Mouse (Mus musculus) embryo, embryonic 9.5 days (tissue): ENCODE data around the gene Krtap10-4.
"Not testable (repeated sequence)": the region's sequence is repeated elsewhere in the genome, so short reads cannot be mapped to it uniquely, and the experiment has no call there.

Source experiments
- DNase-seq: peaks from one replicate; pipeline ENCODE4 v3.0.0-alpha.2; 2017; ENCODE audit errors: extremely low spot score

Krtap10-4 gene

DNA sequence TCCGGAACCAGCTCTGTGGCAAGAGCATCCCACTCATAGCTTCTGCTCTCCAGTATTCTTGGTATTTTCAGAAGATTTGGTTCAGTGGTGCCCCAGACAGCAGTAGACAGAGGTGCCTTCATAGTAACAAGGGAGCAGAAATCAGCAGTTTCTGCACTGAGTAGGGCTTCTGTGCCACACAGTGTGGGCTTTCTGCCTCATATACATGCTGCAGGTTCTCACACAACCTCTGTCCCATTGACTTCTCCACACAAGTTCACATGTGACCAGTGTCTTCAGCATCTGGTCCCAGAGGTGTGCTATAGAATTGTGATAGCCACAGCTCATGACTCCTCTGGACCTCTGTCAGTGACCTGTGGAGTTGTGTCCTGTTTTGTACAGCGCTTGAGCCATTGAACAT, 38.3 kb downstream of the Krtap10-4 start:
- DNase-seq = no peak

GRCm38 (mm10) chr10:77787876-77788275, 39.0 kb downstream of the Krtap10-4 start, which contains the start of gene Gm7137:
Gene Gm7137, minus strand, starts transcription at chr10:77788200.
- DNase-seq = not testable (repeated sequence)

DNA sequence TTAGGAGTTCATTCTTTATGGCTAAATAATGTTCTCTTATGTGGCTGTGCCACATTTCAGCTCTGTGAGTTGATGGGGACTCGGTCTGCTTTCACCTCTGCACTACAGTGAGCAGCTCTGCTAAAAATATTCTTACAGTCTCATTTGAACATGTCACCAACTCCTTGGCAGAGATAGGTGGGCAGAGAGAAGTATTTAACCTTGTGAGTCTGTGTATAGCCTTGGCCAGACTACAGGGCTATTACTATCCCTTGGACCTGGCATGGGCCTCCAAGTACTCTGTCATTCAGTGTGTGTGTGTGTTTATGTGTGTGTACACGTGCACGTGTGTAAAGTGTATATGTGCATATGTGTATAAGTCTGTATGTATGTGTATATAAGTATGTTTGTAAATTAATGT, 43.5 kb downstream of the Krtap10-4 start:
- DNase-seq = not testable (repeated sequence)

DNA sequence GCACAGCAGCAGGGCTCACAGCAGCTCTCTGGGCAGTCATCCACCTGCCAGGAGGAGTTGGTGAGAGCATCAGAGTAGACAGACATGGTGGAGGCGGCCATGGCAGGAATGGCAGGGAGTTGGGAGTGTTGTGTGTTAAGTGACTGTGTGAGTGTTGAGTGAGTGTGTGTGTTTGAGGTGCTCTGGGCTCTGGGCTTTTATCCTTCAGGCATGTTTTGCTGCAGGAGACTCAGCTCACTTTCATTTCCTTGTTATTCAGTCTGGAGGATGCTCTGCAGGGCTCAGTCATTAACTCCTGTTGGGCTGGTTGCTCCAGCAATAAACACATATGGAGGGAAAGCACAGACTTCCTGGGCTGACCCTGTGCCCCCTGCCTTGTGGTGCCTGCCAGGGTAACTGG, 44.5 kb downstream of the Krtap10-4 start, which contains the start of gene Gm3250:
Gm3250 (minus strand) TSS at position 101 of the 400 bp plus-strand sequence.
- not testable (repeated sequence) for DNase-seq

DNA sequence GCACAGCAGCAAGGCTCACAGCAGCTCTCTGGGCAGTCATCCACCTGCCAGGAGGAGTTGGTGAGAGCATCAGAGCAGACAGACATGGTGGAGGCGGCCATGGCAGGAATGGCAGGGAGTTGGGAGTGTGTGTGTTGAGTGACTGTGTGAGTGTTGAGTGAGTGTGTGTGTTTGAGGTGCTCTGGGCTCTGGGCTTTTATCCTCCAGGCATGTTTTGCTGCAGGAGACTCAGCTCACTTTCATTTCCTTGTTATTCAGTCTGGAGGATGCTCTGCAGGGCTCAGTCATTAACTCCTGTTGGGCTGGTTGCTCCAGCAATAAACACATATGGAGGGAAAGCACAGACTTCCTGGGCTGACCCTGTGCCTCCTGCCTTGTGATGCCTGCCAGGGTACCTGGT, 50.1 kb downstream of the Krtap10-4 start, which contains the start of gene Gm7138:
Gm7138 (minus strand) TSS at position 101 of the 400 bp plus-strand sequence.
- not testable (repeated sequence) for DNase-seq
